Mouse (Mus musculus) heart, postnatal 0 days (tissue): ENCODE data around the gene Vcl. TPM values are rescaled to one million over a fixed set of nuclear protein-coding genes. Genes with fewer than 3 reads are reported as not detected.
A peak's percentile ranks its signal among the peaks of the same experiment; 100 is the strongest.

Source experiments
- ATAC-seq: fragments of 200-750 bp; cut with Nextera tagmentation; 2 replicates; pipeline ENCODE4 v1.8.0; 2017; ENCODE audit warnings: low read depth, moderate number of reproducible peaks, moderate library complexity; ENCODE audit not compliant: insufficient read depth
- DNase-seq: peaks from one replicate; pipeline ENCODE4 v3.0.0-alpha.2; 2016; ENCODE audit warnings: low spot score
- H3K27ac ChIP-seq: fragments of 300-500 bp; sonication (generic); 2 replicates; pipeline ENCODE4 v1.5.1; 2014; ENCODE audit warnings: low read depth, mild to moderate bottlenecking
- H3K27me3 ChIP-seq: fragments of 300-500 bp; sonication (generic); 2 replicates; pipeline ENCODE4 v1.6.1; 2014; ENCODE audit warnings: low read length, mixed read lengths; ENCODE audit not compliant: control insufficient read depth, insufficient read depth
- H3K36me3 ChIP-seq: fragments of 300-500 bp; sonication (generic); replicated peaks from 2 replicates; pipeline ENCODE4 v1.6.1; 2014; ENCODE audit warnings: low read length, mixed read lengths; ENCODE audit not compliant: control insufficient read depth, insufficient read depth
- H3K4me1 ChIP-seq: fragments of 300-500 bp; sonication (generic); 2 replicates; pipeline ENCODE4 v1.6.1; 2014; ENCODE audit warnings: antibody characterized with exemption; ENCODE audit not compliant: control insufficient read depth, insufficient read depth
- H3K4me2 ChIP-seq: fragments of 300-500 bp; sonication (generic); 2 replicates; pipeline ENCODE4 v1.6.1; 2014; ENCODE audit warnings: low read depth, mild to moderate bottlenecking, low read length, moderate library complexity
- H3K4me3 ChIP-seq: fragments of 300-500 bp; sonication (generic); 2 replicates; pipeline ENCODE4 v1.5.1; 2014; ENCODE audit warnings: low read depth, low read length
- H3K9ac ChIP-seq: fragments of 300-500 bp; sonication (generic); replicated peaks from 2 replicates; pipeline ENCODE4 v1.6.1; 2014; ENCODE audit warnings: low read depth, low read length, mixed read lengths
- H3K9me3 ChIP-seq: fragments of 300-500 bp; sonication (generic); replicated peaks from 2 replicates; pipeline ENCODE4 v1.6.1; 2016; ENCODE audit warnings: low read length; ENCODE audit not compliant: control insufficient read depth
- CTCF ChIP-seq: IDR thresholded peaks from 2 replicates; pipeline ENCODE4 v1.5.1; 2016; ENCODE audit warnings: antibody characterized with exemption, control low read depth, low read depth
- EP300 ChIP-seq: IDR thresholded peaks from 2 replicates; pipeline ENCODE4 v1.6.1; 2016; ENCODE audit warnings: antibody characterized with exemption, low read depth
- WGBS: fragments of 180-500 bp; shearing (Covaris S2); extraction: QIAGEN DNeasy Blood & Tissue Kit; methylation state at CpG from one replicate; pipeline ENCODE4 v1.1.7; 2014; 5-methylcytosine and 5-hydroxymethylcytosine counted together
- polyA plus RNA-seq: library from polyadenylated mRNA; unstranded; fragments of >200 nt; fragmentation: Nextera tagmentation; extraction: Ambion mirVana; gene quantifications from 2 replicates; pipeline ENCODE4 v1.2.1, GENCODE M21; 2015
- total RNA-seq: library from RNA; depleted of rRNA; stranded (reverse); fragments of >200 nt; gene quantifications from 2 replicates; pipeline ENCODE4 v1.2.3, GENCODE M21; 2014; ENCODE audit warnings: low replicate concordance

Gene Vcl
- total and polyA plus RNA-seq, 2 experiments from 2014 or later, result 50.2 to 124 TPM

GRCm38 (mm10) chr14:21027542-21027941 is 98.3 kb downstream of the Vcl start:
- H3K27ac ChIP-seq, result no peak overlapping the region
- H3K4me1 ChIP-seq, result no peaks in the 10 kb centered on the region
- peaks cover 98% of the 10 kb centered on the region for H3K36me3 ChIP-seq
- DNase-seq, result no peak
- no peak overlapping the region for H3K4me2 ChIP-seq
- no peaks in the 10 kb centered on the region for H3K27me3 ChIP-seq
- H3K9ac ChIP-seq, result no peak overlapping the region
- TF ChIP-seq CTCF, result no peak
- no peak for TF ChIP-seq EP300
- H3K9me3 ChIP-seq, result no peaks in the 10 kb centered on the region
- no peak overlapping the region for H3K4me3 ChIP-seq
- no peak for ATAC-seq

GRCm38 (mm10) chr14:21029025-21029659 is 99.9 kb downstream of the Vcl start:
- ATAC-seq (no peak), DNase-seq (no peak)
- Histone ChIP-seq H3K27ac (no peak overlapping the region), H3K4me3 (no peak overlapping the region), H3K27me3 (no peaks in the 10 kb centered on the region), H3K4me1 (no peaks in the 10 kb centered on the region), H3K9me3 (no peaks in the 10 kb centered on the region), H3K36me3 (peaks cover 97% of the 10 kb centered on the region), H3K9ac (no peak overlapping the region), H3K4me2 (no peak overlapping the region)
- WGBS, result 72% methylated on average over 11 of the region's 11 CpGs
- TF ChIP-seq CTCF, result no peak
- no peak for TF ChIP-seq EP300

GRCm38 (mm10) chr14:21031783-21032511 is 102.7 kb downstream of the Vcl start:
- TF ChIP-seq EP300, result peak; percentile 66; the same call in 1 of the 2 replicates
- no peak for TF ChIP-seq CTCF
- H3K4me1 ChIP-seq, result no peaks in the 10 kb centered on the region
- H3K27ac ChIP-seq, result peak overlapping the region; percentile 75
- H3K27me3 ChIP-seq, result no peaks in the 10 kb centered on the region
- peak; percentile 88 for DNase-seq
- no peak overlapping the region for H3K4me2 ChIP-seq
- H3K36me3 ChIP-seq, result peaks cover 88% of the 10 kb centered on the region
- no peaks in the 10 kb centered on the region for H3K9me3 ChIP-seq
- ATAC-seq, result peak; percentile 92
- H3K9ac ChIP-seq, result no peak overlapping the region
- no peak overlapping the region for H3K4me3 ChIP-seq
- 57% methylated on average over 6 of the region's 6 CpGs for WGBS

- TF ChIP-seq EP300 (no peak), CTCF (no peak)
- Histone ChIP-seq H3K27ac (no peak overlapping the region), H3K9ac (no peak overlapping the region), H3K4me3 (no peak overlapping the region), H3K36me3 (peaks cover 85% of the 10 kb centered on the region), H3K4me2 (no peak overlapping the region), H3K4me1 (no peaks in the 10 kb centered on the region), H3K27me3 (no peaks in the 10 kb centered on the region), H3K9me3 (no peaks in the 10 kb centered on the region)
- ATAC-seq (no peak), DNase-seq (no peak)
- 84% methylated on average over 4 of the region's 4 CpGs for WGBS
These were observed 105.1 kb downstream of the Vcl start for GRCm38 (mm10) chr14:21034271-21034670.

GRCm38 (mm10) chr14:21034791-21035190 is 105.6 kb downstream of the Vcl start:
- ATAC-seq (no peak), DNase-seq (no peak)
- Histone ChIP-seq H3K9me3 (no peaks in the 10 kb centered on the region), H3K4me3 (no peak overlapping the region), H3K36me3 (peaks cover 85% of the 10 kb centered on the region), H3K9ac (no peak overlapping the region), H3K27ac (no peak overlapping the region), H3K4me1 (no peaks in the 10 kb centered on the region), H3K27me3 (no peaks in the 10 kb centered on the region), H3K4me2 (no peak overlapping the region)
- TF ChIP-seq CTCF, result no peak
- no peak for TF ChIP-seq EP300
- 84% methylated on average over 3 of the region's 3 CpGs for WGBS

- Histone ChIP-seq H3K4me1 (no peaks in the 10 kb centered on the region), H3K27ac (no peak overlapping the region), H3K9me3 (no peaks in the 10 kb centered on the region), H3K27me3 (no peaks in the 10 kb centered on the region), H3K4me2 (no peak overlapping the region), H3K36me3 (peaks cover 52% of the 10 kb centered on the region), H3K9ac (no peak overlapping the region), H3K4me3 (no peak overlapping the region)
- ATAC-seq (no peak), DNase-seq (no peak)
- TF ChIP-seq EP300 (no peak), CTCF (no peak)
- 52% methylated on average over 12 of the region's 12 CpGs for WGBS
These were observed 109.9 kb downstream of the Vcl start for GRCm38 (mm10) chr14:21039077-21039476.
